Mouse (Mus musculus): ENCODE measurements at regions not wholly inside any gene's neighbourhood (a gene's known extent, or its start where the extent isn't known, plus 50 kb on each side); places are given as distances from the start of the nearest gene placed in this dataset.

GRCm38 (mm10) chr3:149147916-149148315 lies 157.6 kb upstream of the Adgrl2 start:
- no peak for DNase-seq (ENCODE audit: extremely low spot score in 1 of 2, low spot score in 1 of 2)

DNA sequence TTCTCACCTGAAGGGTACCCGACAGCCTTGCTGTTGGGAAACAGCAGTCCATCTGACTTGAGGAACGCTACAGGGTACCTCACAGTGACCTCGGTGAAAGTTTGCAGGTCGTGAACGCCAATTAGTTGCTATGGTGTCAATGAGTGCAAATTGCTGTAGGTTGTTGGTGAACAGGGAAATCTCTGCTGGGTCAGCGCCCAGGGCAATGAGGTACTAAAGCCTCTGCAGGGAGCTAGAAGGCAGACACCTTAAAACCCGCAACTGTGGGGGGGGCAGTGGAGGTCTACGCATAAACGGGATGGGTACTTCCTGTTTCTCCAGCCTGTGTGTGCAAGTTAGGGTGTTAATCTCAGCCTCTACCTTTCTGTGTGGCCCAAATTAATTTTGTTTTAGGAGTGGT lies 156.3 kb upstream of the Adgrl2 start:
- no peak for DNase-seq (ENCODE audit: extremely low spot score in 1 of 2, low spot score in 1 of 2)

DNA sequence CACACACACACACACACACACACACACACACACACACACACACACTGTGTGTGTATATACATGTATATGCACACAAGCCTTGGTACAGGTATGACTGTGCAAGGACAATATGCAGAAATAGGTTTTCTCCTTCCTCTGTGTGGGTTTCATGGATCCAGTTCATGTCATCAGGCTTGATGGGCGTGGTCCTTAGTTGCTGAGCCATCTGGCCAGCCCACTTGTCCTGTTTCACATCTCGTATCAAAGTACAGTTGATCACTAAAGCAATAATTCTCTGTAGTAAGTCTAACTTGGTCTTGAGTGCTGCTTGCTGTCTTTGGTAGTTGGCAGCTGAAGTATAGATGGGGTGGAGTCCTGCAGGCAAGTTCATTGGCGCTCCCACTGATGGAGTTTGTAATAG lies 150.1 kb upstream of the Adgrl2 start:
- DNase-seq (ENCODE audit: extremely low spot score in 1 of 2, low spot score in 1 of 2), result no peak

DNA sequence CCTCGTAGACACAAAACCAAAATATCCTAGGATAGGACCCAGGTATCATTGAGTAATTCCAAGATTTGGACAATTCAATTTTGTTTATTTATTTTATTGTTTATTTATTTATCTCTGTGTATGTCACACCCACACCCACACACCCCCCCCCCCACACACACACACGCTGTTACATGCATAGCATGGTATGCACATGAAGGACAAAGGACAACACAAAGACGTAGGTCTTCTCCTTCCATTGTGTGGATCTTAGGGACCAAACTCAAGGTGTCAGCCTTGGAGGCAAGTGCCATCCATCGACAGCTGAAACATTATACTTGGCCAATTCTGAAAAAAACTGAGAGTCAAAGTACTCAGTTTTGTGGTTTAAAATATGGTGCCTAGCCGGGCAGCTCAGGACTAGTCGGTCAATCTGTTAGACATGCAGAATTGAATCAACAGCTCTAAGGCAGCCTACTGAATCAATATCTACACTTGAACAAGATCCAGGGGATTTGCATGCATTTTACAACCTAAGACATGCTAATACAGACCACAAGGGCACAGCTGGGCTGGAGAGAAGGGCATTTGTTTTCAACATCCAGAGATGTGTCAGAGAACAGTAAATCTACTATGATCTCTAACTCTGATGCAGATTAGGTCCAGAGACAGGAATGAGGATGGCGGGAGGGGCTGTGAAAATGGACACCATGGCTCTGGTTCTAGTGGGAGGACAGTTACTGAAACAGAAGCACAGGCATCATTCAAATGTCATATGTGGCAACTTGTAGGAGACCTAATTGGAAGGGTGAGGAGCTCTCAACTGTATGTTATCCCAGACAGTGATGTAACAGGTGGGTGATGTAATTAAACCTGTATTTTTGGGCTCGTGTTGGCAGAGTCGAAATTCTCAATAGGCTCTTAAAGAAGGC lies 143.9 kb upstream of the Adgrl2 start:
- no peak for DNase-seq (ENCODE audit: extremely low spot score in 1 of 2, low spot score in 1 of 2)

DNA sequence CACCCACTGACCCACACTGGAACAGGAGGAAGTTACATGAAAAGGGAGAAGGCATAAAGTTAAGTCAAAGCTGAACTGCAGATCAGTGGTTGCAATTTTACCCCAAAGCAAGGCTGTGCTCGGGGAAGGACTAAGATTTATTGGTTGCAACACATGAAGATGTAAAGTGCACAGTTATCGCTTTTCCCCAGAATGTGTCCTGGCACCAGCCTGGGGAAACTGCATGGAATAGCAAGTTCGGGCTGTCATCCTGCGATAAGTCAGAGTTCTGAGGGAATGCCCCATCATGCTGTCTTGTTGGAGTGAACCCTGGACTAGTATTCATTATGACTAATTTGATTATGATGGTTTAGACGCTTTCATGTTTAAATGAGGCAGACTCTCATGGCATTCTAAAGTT lies 128.5 kb upstream of the Adgrl2 start:
- DNase-seq (ENCODE audit: extremely low spot score in 1 of 2, low spot score in 1 of 2), result no peak

- DNase-seq (ENCODE audit: extremely low spot score in 1 of 2, low spot score in 1 of 2), result no peak
These were observed 127.3 kb upstream of the Adgrl2 start for GRCm38 (mm10) chr3:149117684-149118056.

GRCm38 (mm10) chr3:149117018-149117683 lies 126.8 kb upstream of the Adgrl2 start:
- DNase-seq (ENCODE audit: extremely low spot score in 1 of 2, low spot score in 1 of 2), result no peak

DNA sequence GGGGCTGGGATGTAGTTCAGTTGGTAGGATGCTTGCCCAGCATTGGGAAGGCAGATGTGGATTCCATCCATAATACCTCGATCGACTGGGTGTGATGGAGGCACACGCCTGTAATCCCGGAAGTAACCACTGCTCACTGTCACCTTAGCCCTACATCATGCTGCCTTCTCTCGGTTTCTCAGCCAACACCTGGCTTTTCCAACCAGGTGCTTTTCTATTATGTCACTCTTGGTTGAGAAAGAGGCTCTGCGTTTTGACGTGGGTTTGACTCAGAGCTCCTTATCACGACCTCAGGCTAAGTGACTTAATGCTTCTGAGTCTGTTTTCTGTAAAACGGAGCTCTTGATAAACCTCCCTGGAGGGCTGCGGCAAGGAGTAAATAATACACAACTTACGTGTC lies 126.2 kb upstream of the Adgrl2 start:
- no peak for DNase-seq (ENCODE audit: extremely low spot score in 1 of 2, low spot score in 1 of 2)

DNA sequence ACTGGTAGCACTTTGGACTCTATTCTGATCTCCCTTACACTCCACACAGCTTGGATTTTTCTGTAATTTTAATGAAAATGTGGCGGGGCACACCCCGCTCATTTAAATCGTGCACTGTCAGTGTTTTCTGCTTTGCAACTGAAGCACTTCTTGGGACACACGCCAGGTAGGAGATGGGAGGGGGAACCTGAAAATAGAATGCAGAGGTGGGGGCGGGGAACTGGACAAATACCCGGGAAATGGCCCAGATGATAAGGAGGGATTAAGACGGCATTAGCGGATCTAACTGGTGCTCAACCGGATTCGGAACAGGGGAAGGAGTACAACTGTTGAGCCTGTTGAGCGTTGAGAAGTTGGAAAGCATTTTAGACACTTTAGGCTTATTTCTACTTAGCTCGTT lies 125.5 kb upstream of the Adgrl2 start:
- no peak for DNase-seq (ENCODE audit: extremely low spot score in 1 of 2, low spot score in 1 of 2)

GRCm38 (mm10) chr3:149112878-149113277 lies 122.5 kb upstream of the Adgrl2 start:
- DNase-seq (ENCODE audit: extremely low spot score in 1 of 2, low spot score in 1 of 2), result no peak

GRCm38 (mm10) chr3:149111529-149112439 lies 121.4 kb upstream of the Adgrl2 start:
- no peak for DNase-seq (ENCODE audit: extremely low spot score in 1 of 2, low spot score in 1 of 2)

- no peak for DNase-seq (ENCODE audit: extremely low spot score in 1 of 2, low spot score in 1 of 2)
These were observed 120.5 kb upstream of the Adgrl2 start for GRCm38 (mm10) chr3:149110831-149111230.

DNA sequence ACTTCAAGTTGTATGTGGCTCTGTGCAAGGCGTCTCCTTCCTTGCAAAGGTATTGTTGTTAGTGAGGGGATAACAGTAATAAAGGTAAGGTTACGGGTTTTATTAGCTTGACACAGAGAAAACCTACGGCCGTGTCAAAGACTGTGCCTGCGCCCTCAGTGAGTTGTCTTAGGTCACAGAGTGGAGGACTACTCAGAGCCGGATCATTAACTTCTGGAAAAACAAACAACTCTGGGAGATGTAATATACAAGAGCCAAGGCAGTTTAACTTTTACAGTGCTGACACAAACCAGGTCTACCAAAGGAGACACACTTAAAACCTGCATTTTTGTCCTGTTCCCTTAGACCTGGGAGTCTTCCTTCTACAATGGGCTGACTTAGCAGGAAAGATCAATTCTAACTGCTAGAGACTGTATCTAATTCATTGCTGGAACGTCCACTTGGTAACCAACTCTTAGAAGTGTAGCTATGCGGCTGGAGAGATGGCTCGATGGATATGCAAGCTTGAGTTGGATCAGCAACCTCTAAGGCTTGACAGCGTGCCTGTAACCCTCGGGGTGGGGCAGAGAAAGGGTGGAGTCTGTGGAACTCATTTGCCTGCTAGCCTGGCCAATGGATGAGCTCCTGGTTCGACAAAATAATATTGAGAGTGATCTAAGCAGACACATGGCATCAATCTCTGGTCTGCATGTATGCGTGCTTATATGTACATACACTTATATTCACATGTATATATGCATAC lies 115.5 kb upstream of the Adgrl2 start:
- no peak for DNase-seq (ENCODE audit: extremely low spot score in 1 of 2, low spot score in 1 of 2)

DNA sequence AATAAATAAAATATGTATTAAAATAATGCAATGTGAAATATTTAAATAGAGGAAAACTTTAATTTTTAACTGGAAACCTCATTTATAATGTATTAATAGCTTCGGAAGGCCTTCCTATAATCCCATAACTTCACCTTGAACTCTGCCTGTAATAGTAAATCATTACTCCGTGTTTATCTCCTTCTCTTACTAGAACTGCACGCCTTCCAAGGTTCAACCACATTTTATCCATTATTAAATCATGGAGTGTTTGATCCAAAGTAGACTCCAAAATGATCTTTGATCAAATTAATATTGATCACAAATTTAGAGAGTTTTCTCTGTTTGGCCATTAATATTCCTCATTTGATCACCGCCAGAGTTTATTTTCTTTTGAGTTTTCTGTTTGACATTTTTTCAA lies 114.8 kb upstream of the Adgrl2 start:
- no peak for DNase-seq (ENCODE audit: extremely low spot score in 1 of 2, low spot score in 1 of 2)

- no peak for DNase-seq (ENCODE audit: extremely low spot score in 1 of 2, low spot score in 1 of 2)
These were observed 113.7 kb upstream of the Adgrl2 start for GRCm38 (mm10) chr3:149104080-149104479.

- no peak for DNase-seq (ENCODE audit: extremely low spot score in 1 of 2, low spot score in 1 of 2)
These were observed 113.1 kb upstream of the Adgrl2 start for GRCm38 (mm10) chr3:149103469-149103868.

DNA sequence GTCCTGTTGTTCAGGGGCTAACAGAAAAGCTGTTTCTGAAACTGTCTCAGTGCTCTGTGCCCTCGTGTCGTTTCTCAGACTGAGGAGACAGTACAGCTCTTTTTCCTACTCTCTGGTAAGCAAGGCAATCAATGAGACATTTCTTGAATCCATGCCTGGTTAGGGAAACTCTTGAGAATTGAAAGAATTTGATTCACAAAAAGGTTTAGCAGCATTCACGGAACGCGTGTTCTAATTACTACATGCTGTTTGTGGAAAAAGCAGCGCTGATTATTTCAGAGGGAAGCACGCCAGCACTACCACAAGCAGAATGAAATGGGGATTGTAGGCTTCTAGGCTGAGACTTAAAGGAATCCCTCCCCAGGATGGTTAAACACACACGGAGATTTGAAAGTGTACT lies 112.5 kb upstream of the Adgrl2 start:
- DNase-seq (ENCODE audit: extremely low spot score in 1 of 2, low spot score in 1 of 2), result no peak

DNA sequence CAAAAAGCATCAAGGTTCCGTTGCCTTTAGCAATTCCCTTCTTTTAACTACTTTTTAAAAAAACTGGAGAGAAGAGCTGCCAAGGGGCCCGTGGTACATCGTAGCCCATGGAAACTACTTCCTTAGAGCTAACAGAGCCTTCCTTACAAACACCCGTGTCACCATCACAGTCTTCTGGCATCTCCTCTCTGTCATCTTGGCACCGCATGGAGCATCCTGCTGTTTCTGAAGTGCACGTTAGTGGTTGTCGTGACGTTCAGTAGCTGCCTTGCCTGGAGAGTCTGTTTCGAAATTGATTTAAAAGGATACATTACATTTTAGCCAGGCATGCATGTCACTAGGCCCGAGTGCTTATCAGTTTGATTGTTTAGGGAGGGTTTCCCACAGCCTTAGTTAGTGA lies 111.4 kb upstream of the Adgrl2 start:
- no peak for DNase-seq (ENCODE audit: extremely low spot score in 1 of 2, low spot score in 1 of 2)

GRCm38 (mm10) chr3:149098764-149099163 lies 108.4 kb upstream of the Adgrl2 start:
- DNase-seq (ENCODE audit: extremely low spot score in 1 of 2, low spot score in 1 of 2), result no peak

DNA sequence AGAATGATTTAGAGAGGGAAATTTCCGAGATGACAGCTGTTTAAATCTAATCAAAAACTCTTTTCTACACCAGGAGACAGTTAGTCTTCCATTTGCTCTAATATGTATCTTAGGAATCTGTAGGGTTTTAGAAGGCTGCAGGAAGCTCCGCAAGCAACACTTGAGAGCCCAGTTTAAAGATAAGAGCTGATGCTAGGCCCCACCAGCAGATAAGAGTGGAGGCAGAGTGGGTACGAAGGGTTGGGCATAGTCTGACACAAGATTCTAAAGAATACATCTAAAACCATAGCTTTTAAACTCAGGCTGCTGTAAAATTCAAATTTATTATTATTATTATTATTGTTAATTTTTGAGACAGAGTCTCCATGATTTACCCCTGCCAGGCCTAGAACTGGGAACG lies 106.7 kb upstream of the Adgrl2 start:
- DNase-seq (ENCODE audit: extremely low spot score in 1 of 2, low spot score in 1 of 2), result no peak
